Mouse (Mus musculus) midbrain, embryonic 13.5 days (tissue): Measurements from ENCODE around the gene Hist1h4a. TPM values are rescaled to one million over a fixed set of nuclear protein-coding genes. Genes with fewer than 3 reads are reported as not detected.
"Not testable (repeated sequence)": the region's sequence is repeated elsewhere in the genome, so short reads cannot be mapped to it uniquely, and the experiment has no call there.

ENCODE experiments used
- ATAC-seq: fragments of 200-750 bp; cut with Nextera tagmentation; 2 replicates; pipeline ENCODE4 v1.8.0; 2017; ENCODE audit warnings: mild to moderate bottlenecking, moderate TSS enrichment, moderate library complexity
- H3K27ac ChIP-seq: fragments of 300-500 bp; sonication (generic); 2 replicates; pipeline ENCODE4 v1.5.1; 2015; ENCODE audit warnings: inconsistent platforms, mild to moderate bottlenecking, moderate library complexity
- H3K27me3 ChIP-seq: fragments of 300-500 bp; sonication (generic); 2 replicates; pipeline ENCODE4 v1.6.1; 2015; ENCODE audit warnings: mild to moderate bottlenecking, inconsistent platforms
- H3K36me3 ChIP-seq: fragments of 300-500 bp; sonication (generic); 2 replicates; pipeline ENCODE4 v1.6.1; 2015; ENCODE audit warnings: mild to moderate bottlenecking, inconsistent platforms
- H3K4me1 ChIP-seq: fragments of 300-500 bp; sonication (generic); replicated peaks from 2 replicates; pipeline ENCODE4 v1.6.1; 2015; ENCODE audit warnings: inconsistent platforms
- H3K4me2 ChIP-seq: fragments of 300-500 bp; sonication (generic); replicated peaks from 2 replicates; pipeline ENCODE4 v1.6.1; 2015; ENCODE audit warnings: moderate library complexity, mild to moderate bottlenecking, inconsistent platforms
- H3K4me3 ChIP-seq: fragments of 300-500 bp; sonication (generic); replicated peaks from 2 replicates; pipeline ENCODE4 v1.5.1; 2015; ENCODE audit warnings: mild to moderate bottlenecking, inconsistent platforms
- H3K9ac ChIP-seq: fragments of 300-500 bp; sonication (generic); replicated peaks from 2 replicates; pipeline ENCODE4 v1.6.1; 2015; ENCODE audit warnings: mild to moderate bottlenecking, inconsistent platforms
- H3K9me3 ChIP-seq: fragments of 300-500 bp; sonication (generic); 2 replicates; pipeline ENCODE4 v1.6.1; 2016; ENCODE audit warnings: mild to moderate bottlenecking, inconsistent platforms
- WGBS: fragments of 180-500 bp; shearing (Covaris S2); methylation state at CpG from one replicate; pipeline ENCODE4 v1.1.7; 2015; 5-methylcytosine and 5-hydroxymethylcytosine counted together
- polyA plus RNA-seq: library from polyadenylated mRNA; unstranded; fragments of >200 nt; fragmentation: Nextera tagmentation; extraction: Ambion mirVana; gene quantifications from 2 replicates; pipeline ENCODE4 v1.2.1, GENCODE M21; 2015

The Hist1h4a gene
- polyA plus RNA-seq, 1 experiment from 2014 or later = 0.57 TPM

GRCm38 (mm10) chr13:23737091-23737490 is 23.9 kb downstream of the Hist1h4a start:
- no peak overlapping the region for H3K4me3 ChIP-seq
- no peak overlapping the region for H3K4me2 ChIP-seq
- H3K9me3 ChIP-seq = no peaks in the 10 kb centered on the region
- no peaks in the 10 kb centered on the region for H3K36me3 ChIP-seq
- WGBS = 74% methylated on average over 5 of the region's 5 CpGs
- peaks cover 25% of the 10 kb centered on the region for H3K4me1 ChIP-seq
- no peak overlapping the region for H3K27ac ChIP-seq
- H3K27me3 ChIP-seq = no peaks in the 10 kb centered on the region
- no peak for ATAC-seq
- no peak overlapping the region for H3K9ac ChIP-seq

- H3K27me3 ChIP-seq = no peaks in the 10 kb centered on the region
- H3K4me3 ChIP-seq = no peak overlapping the region
- 27% methylated on average over 8 of the region's 8 CpGs for WGBS
- no peak overlapping the region for H3K27ac ChIP-seq
- H3K36me3 ChIP-seq = no peaks in the 10 kb centered on the region
- no peak overlapping the region for H3K9ac ChIP-seq
- no peaks in the 10 kb centered on the region for H3K4me1 ChIP-seq
- H3K9me3 ChIP-seq = no peaks in the 10 kb centered on the region
- no peak overlapping the region for H3K4me2 ChIP-seq
- ATAC-seq = no peak
Measured at GRCm38 (mm10) chr13:23732156-23732804, 28.8 kb downstream of the Hist1h4a start.

GRCm38 (mm10) chr13:23730479-23730878 is 30.6 kb downstream of the Hist1h4a start:
- Histone ChIP-seq H3K9ac (no peak overlapping the region), H3K4me3 (no peak overlapping the region), H3K27ac (no peak overlapping the region), H3K36me3 (no peaks in the 10 kb centered on the region), H3K4me1 (no peaks in the 10 kb centered on the region), H3K9me3 (no peaks in the 10 kb centered on the region), H3K27me3 (no peaks in the 10 kb centered on the region), H3K4me2 (no peak overlapping the region)
- ATAC-seq = no peak
- 65% methylated on average over 8 of the region's 8 CpGs for WGBS

- Histone ChIP-seq H3K4me2 (no peak overlapping the region), H3K4me3 (no peak overlapping the region), H3K9ac (no peak overlapping the region), H3K9me3 (no peaks in the 10 kb centered on the region), H3K27me3 (no peaks in the 10 kb centered on the region), H3K4me1 (no peaks in the 10 kb centered on the region), H3K36me3 (no peaks in the 10 kb centered on the region), H3K27ac (no peak overlapping the region)
- 97% methylated on average over 5 of the region's 5 CpGs for WGBS
- no peak for ATAC-seq
Measured at GRCm38 (mm10) chr13:23729706-23730105, 31.3 kb downstream of the Hist1h4a start.

- no peaks in the 10 kb centered on the region for H3K9me3 ChIP-seq
- no peaks in the 10 kb centered on the region for H3K4me1 ChIP-seq
- no peak for ATAC-seq
- H3K4me3 ChIP-seq = no peak overlapping the region
- no peaks in the 10 kb centered on the region for H3K27me3 ChIP-seq
- H3K36me3 ChIP-seq = no peaks in the 10 kb centered on the region
- 93% methylated on average over 9 of the region's 9 CpGs for WGBS
- no peak overlapping the region for H3K27ac ChIP-seq
- no peak overlapping the region for H3K9ac ChIP-seq
- H3K4me2 ChIP-seq = no peak overlapping the region
Measured at GRCm38 (mm10) chr13:23729192-23729525, 31.9 kb downstream of the Hist1h4a start.

GRCm38 (mm10) chr13:23728472-23729191 is 32.4 kb downstream of the Hist1h4a start:
- Histone ChIP-seq H3K36me3 (no peaks in the 10 kb centered on the region), H3K4me2 (no peak overlapping the region), H3K27me3 (no peaks in the 10 kb centered on the region), H3K9me3 (no peaks in the 10 kb centered on the region), H3K4me1 (no peaks in the 10 kb centered on the region), H3K27ac (no peak overlapping the region), H3K9ac (no peak overlapping the region), H3K4me3 (no peak overlapping the region)
- 90% methylated on average over 18 of the region's 18 CpGs for WGBS
- ATAC-seq = no peak

GRCm38 (mm10) chr13:23725213-23725612 is 35.8 kb downstream of the Hist1h4a start:
- no peaks in the 10 kb centered on the region for H3K27me3 ChIP-seq
- no peak overlapping the region for H3K9ac ChIP-seq
- H3K4me1 ChIP-seq = no peaks in the 10 kb centered on the region
- H3K27ac ChIP-seq = no peak overlapping the region
- H3K4me2 ChIP-seq = no peak overlapping the region
- H3K36me3 ChIP-seq = no peaks in the 10 kb centered on the region
- no CpG with 5 or more reads among the region's 1 CpGs for WGBS
- no peaks in the 10 kb centered on the region for H3K9me3 ChIP-seq
- H3K4me3 ChIP-seq = no peak overlapping the region
- ATAC-seq = no peak

GRCm38 (mm10) chr13:23724239-23724638 is 36.8 kb downstream of the Hist1h4a start:
- Histone ChIP-seq H3K4me3 (no peak overlapping the region), H3K9ac (no peak overlapping the region), H3K27ac (no peak overlapping the region), H3K4me1 (no peaks in the 10 kb centered on the region), H3K36me3 (no peaks in the 10 kb centered on the region), H3K4me2 (no peak overlapping the region), H3K9me3 (no peaks in the 10 kb centered on the region), H3K27me3 (no peaks in the 10 kb centered on the region)
- no peak for ATAC-seq
- 84% methylated on average over 4 of the region's 4 CpGs for WGBS

- not testable (repeated sequence) for H3K9me3 ChIP-seq, H3K27ac ChIP-seq, H3K4me2 ChIP-seq, H3K4me3 ChIP-seq, H3K27me3 ChIP-seq, H3K9ac ChIP-seq, ATAC-seq, H3K4me1 ChIP-seq, H3K36me3 ChIP-seq
- WGBS = 19% methylated on average over 2 of the region's 2 CpGs
Measured at GRCm38 (mm10) chr13:23717593-23718245, 43.3 kb downstream of the Hist1h4a start.

- Histone ChIP-seq H3K27me3 (no peaks in the 10 kb centered on the region), H3K9me3 (no peaks in the 10 kb centered on the region), H3K9ac (no peak overlapping the region), H3K4me1 (no peaks in the 10 kb centered on the region), H3K4me2 (no peak overlapping the region), H3K36me3 (no peaks in the 10 kb centered on the region), H3K4me3 (no peak overlapping the region), H3K27ac (no peak overlapping the region)
- no peak for ATAC-seq
- 62% methylated on average over 11 of the region's 11 CpGs for WGBS
Measured at GRCm38 (mm10) chr13:23717176-23717575, 43.9 kb downstream of the Hist1h4a start.

- no peaks in the 10 kb centered on the region for H3K36me3 ChIP-seq
- H3K27me3 ChIP-seq = peaks cover 3% of the 10 kb centered on the region; the same call in 1 of the 2 replicates
- H3K27ac ChIP-seq = no peak overlapping the region
- H3K4me3 ChIP-seq = no peak overlapping the region
- H3K4me2 ChIP-seq = no peak overlapping the region
- H3K4me1 ChIP-seq = no peaks in the 10 kb centered on the region
- no peak for ATAC-seq
- 88% methylated on average over 5 of the region's 5 CpGs for WGBS
- no peaks in the 10 kb centered on the region for H3K9me3 ChIP-seq
- no peak overlapping the region for H3K9ac ChIP-seq
Measured at GRCm38 (mm10) chr13:23716261-23717042, 44.6 kb downstream of the Hist1h4a start.
